Mouse (Mus musculus): Measurements from ENCODE around the gene Nr2c2. TPM values are rescaled to one million over a fixed set of nuclear protein-coding genes. Genes with fewer than 3 reads are reported as not detected.
"Not testable (repeated sequence)": the region's sequence is repeated elsewhere in the genome, so short reads cannot be mapped to it uniquely, and the experiment has no call there.

Nr2c2 gene
- polyA plus RNA-seq, 1 experiment from 2014 or later: 25.8 TPM

DNA sequence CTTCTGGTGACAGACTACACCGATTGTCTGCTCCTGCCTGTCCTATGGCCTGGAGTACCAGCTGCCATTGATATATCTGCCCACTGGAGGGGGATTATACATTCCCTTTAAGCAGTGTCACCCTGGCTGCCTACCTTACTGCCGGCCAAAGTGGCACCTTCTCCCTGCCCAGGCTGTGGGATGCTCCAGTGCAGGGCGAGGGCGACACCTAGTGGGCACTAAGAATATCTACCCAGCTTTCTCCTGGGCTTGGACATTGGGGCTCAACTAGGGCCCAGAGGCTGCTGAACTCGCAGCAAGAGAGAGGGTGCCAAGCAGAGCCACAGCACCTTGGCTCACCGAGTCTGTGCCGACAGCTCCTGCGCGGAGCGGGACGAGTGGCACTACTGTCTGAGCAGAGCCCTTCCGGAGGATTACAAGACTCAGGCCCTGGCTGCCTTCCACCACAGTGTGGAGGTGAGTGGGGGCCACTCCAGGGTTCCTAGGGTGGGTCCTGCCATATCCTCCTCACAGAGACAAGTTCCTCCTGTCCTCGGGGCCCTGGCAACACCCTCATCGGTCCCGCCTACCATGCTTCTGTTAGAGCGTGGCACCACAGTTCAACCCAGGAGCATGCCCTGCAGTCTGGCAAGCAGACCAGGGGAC lies 23.9 kb upstream of the Nr2c2 start:
- no peak overlapping the region for H3K4me2 ChIP-seq (replicated peaks; ENCODE audit: low read depth, low read length)
- H3K4me1 ChIP-seq (replicated peaks; ENCODE audit: control insufficient read depth, insufficient read depth, low read length): no peaks in the 10 kb centered on the region
- no peaks in the 10 kb centered on the region for H3K36me3 ChIP-seq (ENCODE audit: control insufficient read depth, insufficient read depth, low read length)
- H3K9me3 ChIP-seq (ENCODE audit: control insufficient read depth, low read length): no peaks in the 10 kb centered on the region
- no peaks in the 10 kb centered on the region for H3K27me3 ChIP-seq (ENCODE audit: control insufficient read depth, insufficient read depth, low read length)
- 0 out of 2 replicates have a peak overlapping the region, but pooled peaks have one; percentile 11 for H3K9ac ChIP-seq (ENCODE audit: low read depth, low read length)
- 31% methylated on average over 16 of the region's 16 CpGs for WGBS
- peak; percentile 79 for ATAC-seq (ENCODE audit: low FRiP score)
- H3K27ac ChIP-seq (ENCODE audit: low read depth, low read length): no peak overlapping the region
- DNase-seq (ENCODE audit: low spot score): peak; percentile 88
- H3K4me3 ChIP-seq (ENCODE audit: low read depth, low read length): no peak overlapping the region

GRCm38 (mm10) chr6:92071121-92071839 lies 19.9 kb upstream of the Nr2c2 start:
- no peak overlapping the region for H3K4me2 ChIP-seq (replicated peaks; ENCODE audit: low read depth, low read length)
- DNase-seq (ENCODE audit: low spot score) (no peak), ATAC-seq (ENCODE audit: low FRiP score) (no peak)
- H3K36me3 ChIP-seq (ENCODE audit: control insufficient read depth, insufficient read depth, low read length): no peaks in the 10 kb centered on the region
- no peak overlapping the region for H3K27ac ChIP-seq (ENCODE audit: low read depth, low read length)
- no peak overlapping the region for H3K9ac ChIP-seq (ENCODE audit: low read depth, low read length)
- H3K9me3 ChIP-seq (ENCODE audit: control insufficient read depth, low read length): no peaks in the 10 kb centered on the region
- 53% methylated on average over 15 of the region's 15 CpGs for WGBS
- H3K4me1 ChIP-seq (replicated peaks; ENCODE audit: control insufficient read depth, insufficient read depth, low read length): no peaks in the 10 kb centered on the region
- H3K4me3 ChIP-seq (ENCODE audit: low read depth, low read length): no peak overlapping the region
- no peaks in the 10 kb centered on the region for H3K27me3 ChIP-seq (ENCODE audit: control insufficient read depth, insufficient read depth, low read length)

- Histone ChIP-seq H3K4me1 (replicated peaks; ENCODE audit: control insufficient read depth, insufficient read depth, low read length) (no peaks in the 10 kb centered on the region), H3K27me3 (ENCODE audit: control insufficient read depth, insufficient read depth, low read length) (no peaks in the 10 kb centered on the region), H3K9me3 (ENCODE audit: control insufficient read depth, low read length) (no peaks in the 10 kb centered on the region), H3K36me3 (ENCODE audit: control insufficient read depth, insufficient read depth, low read length) (no peaks in the 10 kb centered on the region), H3K4me2 (replicated peaks; ENCODE audit: low read depth, low read length) (no peak overlapping the region), H3K27ac (ENCODE audit: low read depth, low read length) (no peak overlapping the region), H3K9ac (ENCODE audit: low read depth, low read length) (no peak overlapping the region), H3K4me3 (ENCODE audit: low read depth, low read length) (no peak overlapping the region)
- ATAC-seq (ENCODE audit: low FRiP score) (no peak), DNase-seq (ENCODE audit: low spot score) (no peak)
- WGBS: 92% methylated on average over 2 of the region's 2 CpGs
These were observed 10.5 kb upstream of the Nr2c2 start for GRCm38 (mm10) chr6:92080730-92081129.

DNA sequence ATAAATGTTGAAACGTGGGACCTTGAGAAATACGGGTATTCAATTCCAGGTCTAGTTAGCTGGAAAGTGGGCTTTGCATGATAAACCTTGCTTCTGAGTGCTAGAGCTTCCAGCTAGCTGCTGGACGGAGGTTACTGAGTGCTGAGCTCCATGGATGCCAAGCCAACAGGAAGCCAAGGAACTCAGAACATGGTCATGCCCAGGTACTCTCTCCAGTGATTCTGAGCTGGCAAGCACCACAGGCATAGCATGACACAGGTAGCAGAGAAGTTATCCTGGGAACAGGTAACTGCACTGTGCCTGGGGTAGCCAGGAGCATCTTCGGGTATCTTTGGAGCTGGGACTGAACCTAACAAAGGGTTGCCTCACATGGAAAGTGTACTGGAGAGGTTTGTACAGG lies 8.4 kb upstream of the Nr2c2 start:
- Histone ChIP-seq H3K36me3 (ENCODE audit: control insufficient read depth, insufficient read depth, low read length) (no peaks in the 10 kb centered on the region), H3K9me3 (ENCODE audit: control insufficient read depth, low read length) (no peaks in the 10 kb centered on the region), H3K9ac (ENCODE audit: low read depth, low read length) (no peak overlapping the region), H3K4me3 (ENCODE audit: low read depth, low read length) (no peak overlapping the region), H3K27me3 (ENCODE audit: control insufficient read depth, insufficient read depth, low read length) (no peaks in the 10 kb centered on the region), H3K4me1 (replicated peaks; ENCODE audit: control insufficient read depth, insufficient read depth, low read length) (no peaks in the 10 kb centered on the region), H3K27ac (ENCODE audit: low read depth, low read length) (no peak overlapping the region), H3K4me2 (replicated peaks; ENCODE audit: low read depth, low read length) (no peak overlapping the region)
- no peak for ATAC-seq (ENCODE audit: low FRiP score)
- WGBS: 85% methylated on average over 4 of the region's 4 CpGs
- DNase-seq (ENCODE audit: low spot score): no peak

DNA sequence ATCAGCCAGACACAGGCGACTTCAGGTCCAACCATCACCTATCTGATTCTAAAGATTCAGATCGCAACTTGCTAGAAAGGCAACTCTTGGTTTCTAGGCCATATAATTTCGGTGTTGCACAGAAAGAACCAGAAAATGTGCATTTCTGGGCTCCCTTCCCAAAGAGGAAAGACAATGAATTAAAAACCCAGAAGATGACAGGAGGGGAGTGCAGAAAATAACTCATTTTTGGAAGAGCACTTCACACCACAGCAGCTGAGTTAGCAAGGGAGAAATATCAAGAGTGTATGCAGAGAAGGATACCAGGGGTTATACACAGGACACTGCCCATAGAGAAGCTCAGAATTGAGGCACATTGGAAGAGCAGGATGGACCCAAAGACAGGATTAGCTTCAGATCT lies 6.3 kb upstream of the Nr2c2 start:
- ATAC-seq (ENCODE audit: low FRiP score) (no peak), DNase-seq (ENCODE audit: low spot score) (no peak)
- 83% methylated on average over 3 of the region's 3 CpGs for WGBS
- Histone ChIP-seq H3K9me3 (ENCODE audit: control insufficient read depth, low read length) (no peaks in the 10 kb centered on the region), H3K27me3 (ENCODE audit: control insufficient read depth, insufficient read depth, low read length) (no peaks in the 10 kb centered on the region), H3K4me3 (ENCODE audit: low read depth, low read length) (no peak overlapping the region), H3K4me1 (replicated peaks; ENCODE audit: control insufficient read depth, insufficient read depth, low read length) (no peaks in the 10 kb centered on the region), H3K36me3 (ENCODE audit: control insufficient read depth, insufficient read depth, low read length) (no peaks in the 10 kb centered on the region), H3K9ac (ENCODE audit: low read depth, low read length) (no peak overlapping the region), H3K4me2 (replicated peaks; ENCODE audit: low read depth, low read length) (no peak overlapping the region), H3K27ac (ENCODE audit: low read depth, low read length) (no peak overlapping the region)

DNA sequence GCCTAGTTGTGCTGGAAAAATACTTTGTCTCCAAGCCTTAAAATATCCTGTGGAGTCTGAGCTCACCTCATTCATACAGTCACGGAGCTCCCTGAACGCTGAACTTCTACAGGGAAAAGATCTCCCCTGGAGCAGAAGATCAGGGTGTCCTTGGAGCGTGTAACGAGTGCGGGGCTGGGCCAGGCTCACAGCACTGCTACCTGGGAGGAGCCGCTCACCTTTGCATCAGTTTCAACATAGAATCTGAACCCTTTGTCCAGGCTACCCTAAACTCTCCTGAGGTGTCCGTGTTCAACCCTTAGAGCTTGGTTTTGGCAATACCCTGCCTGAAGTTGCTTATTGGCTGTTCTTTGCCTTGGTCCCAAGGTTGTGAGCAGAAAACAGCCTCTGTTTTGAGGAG lies 2.0 kb upstream of the Nr2c2 start:
- WGBS: 88% methylated on average over 7 of the region's 7 CpGs
- H3K36me3 ChIP-seq (ENCODE audit: control insufficient read depth, insufficient read depth, low read length); H3K9me3 ChIP-seq (ENCODE audit: control insufficient read depth, low read length); H3K27me3 ChIP-seq (ENCODE audit: control insufficient read depth, insufficient read depth, low read length); ATAC-seq (ENCODE audit: low FRiP score); H3K27ac ChIP-seq (ENCODE audit: low read depth, low read length); H3K9ac ChIP-seq (ENCODE audit: low read depth, low read length); H3K4me2 ChIP-seq (replicated peaks; ENCODE audit: low read depth, low read length); H3K4me3 ChIP-seq (ENCODE audit: low read depth, low read length); H3K4me1 ChIP-seq (replicated peaks; ENCODE audit: control insufficient read depth, insufficient read depth, low read length); DNase-seq (ENCODE audit: low spot score): not testable (repeated sequence)

- no peaks in the 10 kb centered on the region for H3K9me3 ChIP-seq (ENCODE audit: control insufficient read depth, low read length)
- H3K4me3 ChIP-seq (ENCODE audit: low read depth, low read length): no peak overlapping the region
- no peak for DNase-seq (ENCODE audit: low spot score)
- 0 out of 2 replicates have a peak, but pooled peaks cover 3% of the 10 kb centered on the region for H3K4me1 ChIP-seq (replicated peaks; ENCODE audit: control insufficient read depth, insufficient read depth, low read length)
- WGBS: 91% methylated on average over 4 of the region's 4 CpGs
- no peak overlapping the region for H3K9ac ChIP-seq (ENCODE audit: low read depth, low read length)
- H3K36me3 ChIP-seq (ENCODE audit: control insufficient read depth, insufficient read depth, low read length): no peaks in the 10 kb centered on the region
- H3K4me2 ChIP-seq (replicated peaks; ENCODE audit: low read depth, low read length): no peak overlapping the region
- H3K27me3 ChIP-seq (ENCODE audit: control insufficient read depth, insufficient read depth, low read length): no peaks in the 10 kb centered on the region
- H3K27ac ChIP-seq (ENCODE audit: low read depth, low read length): no peak overlapping the region
- ATAC-seq (ENCODE audit: low FRiP score): no peak
These were observed 1.2 kb upstream of the Nr2c2 start for GRCm38 (mm10) chr6:92089982-92090381.

GRCm38 (mm10) chr6:92090497-92090896 lies 693 bp upstream of the Nr2c2 start:
- 4% methylated on average over 4 of the region's 4 CpGs for WGBS
- Histone ChIP-seq H3K9me3 (ENCODE audit: control insufficient read depth, low read length) (no peaks in the 10 kb centered on the region), H3K4me1 (replicated peaks; ENCODE audit: control insufficient read depth, insufficient read depth, low read length) (0 out of 2 replicates have a peak, but pooled peaks cover 3% of the 10 kb centered on the region), H3K27ac (ENCODE audit: low read depth, low read length) (peak overlapping the region; percentile 99), H3K27me3 (ENCODE audit: control insufficient read depth, insufficient read depth, low read length) (no peaks in the 10 kb centered on the region), H3K9ac (ENCODE audit: low read depth, low read length) (peak overlapping the region; percentile 97), H3K4me3 (ENCODE audit: low read depth, low read length) (peak overlapping the region; percentile 96), H3K4me2 (replicated peaks; ENCODE audit: low read depth, low read length) (peak overlapping the region; percentile 74), H3K36me3 (ENCODE audit: control insufficient read depth, insufficient read depth, low read length) (no peaks in the 10 kb centered on the region)
- DNase-seq (ENCODE audit: low spot score) (no peak), ATAC-seq (ENCODE audit: low FRiP score) (0 out of 2 replicates have a peak, but pooled peaks have one; percentile 3)

Measured in hindbrain, embryonic 11.5 days (tissue).